Mouse (Mus musculus) intestine, embryonic 16.5 days (tissue): ENCODE measurements around the gene Fancd2. TPM values are rescaled to one million over a fixed set of nuclear protein-coding genes. Genes with fewer than 3 reads are reported as not detected.

Experiments
- ATAC-seq: fragments of 200-750 bp; cut with Nextera tagmentation; 2 replicates; pipeline ENCODE4 v1.8.0; 2017; ENCODE audit warnings: moderate TSS enrichment, moderate library complexity
- H3K27ac ChIP-seq: fragments of 300-500 bp; sonication (generic); 2 replicates; pipeline ENCODE4 v1.5.1; 2014; ENCODE audit warnings: mild to moderate bottlenecking, low read length
- H3K27me3 ChIP-seq: fragments of 300-500 bp; sonication (generic); replicated peaks from 2 replicates; pipeline ENCODE4 v1.6.1; 2014; ENCODE audit warnings: low read length, control low read depth, mixed read lengths; ENCODE audit not compliant: control insufficient read depth, insufficient read depth
- H3K36me3 ChIP-seq: fragments of 300-500 bp; sonication (generic); 2 replicates; pipeline ENCODE4 v1.6.1; 2014; ENCODE audit warnings: low read length, control low read depth; ENCODE audit not compliant: control insufficient read depth, insufficient read depth
- H3K4me1 ChIP-seq: fragments of 300-500 bp; sonication (generic); 2 replicates; pipeline ENCODE4 v1.6.1; 2014; ENCODE audit warnings: low read length, control low read depth, mixed read lengths; ENCODE audit not compliant: control insufficient read depth, insufficient read depth
- H3K4me2 ChIP-seq: fragments of 300-500 bp; sonication (generic); 2 replicates; pipeline ENCODE4 v1.6.1; 2014; ENCODE audit warnings: low read depth, low read length, control low read depth
- H3K4me3 ChIP-seq: fragments of 300-500 bp; sonication (generic); 2 replicates; pipeline ENCODE4 v1.5.1; 2014; ENCODE audit warnings: mild to moderate bottlenecking, low read length
- H3K9ac ChIP-seq: fragments of 300-500 bp; sonication (generic); 2 replicates; pipeline ENCODE4 v1.6.1; 2014; ENCODE audit warnings: low read depth, low read length
- H3K9me3 ChIP-seq: fragments of 300-500 bp; sonication (generic); 2 replicates; pipeline ENCODE4 v1.6.1; 2016; ENCODE audit warnings: low read length, control low read depth; ENCODE audit not compliant: control insufficient read depth
- WGBS: fragments of 180-500 bp; shearing (Covaris S2); extraction: QIAGEN DNeasy Blood & Tissue Kit; methylation state at CpG from one replicate; pipeline ENCODE4 v1.1.7; 2014; 5-methylcytosine and 5-hydroxymethylcytosine counted together
- polyA plus RNA-seq: library from polyadenylated mRNA; unstranded; fragments of >200 nt; fragmentation: Nextera tagmentation; extraction: Ambion mirVana; gene quantifications from 2 replicates; pipeline ENCODE4 v1.2.1, GENCODE M21; 2015

Gene Fancd2
- polyA plus RNA-seq, 1 experiment from 2014 or later, result 7.0 TPM

DNA sequence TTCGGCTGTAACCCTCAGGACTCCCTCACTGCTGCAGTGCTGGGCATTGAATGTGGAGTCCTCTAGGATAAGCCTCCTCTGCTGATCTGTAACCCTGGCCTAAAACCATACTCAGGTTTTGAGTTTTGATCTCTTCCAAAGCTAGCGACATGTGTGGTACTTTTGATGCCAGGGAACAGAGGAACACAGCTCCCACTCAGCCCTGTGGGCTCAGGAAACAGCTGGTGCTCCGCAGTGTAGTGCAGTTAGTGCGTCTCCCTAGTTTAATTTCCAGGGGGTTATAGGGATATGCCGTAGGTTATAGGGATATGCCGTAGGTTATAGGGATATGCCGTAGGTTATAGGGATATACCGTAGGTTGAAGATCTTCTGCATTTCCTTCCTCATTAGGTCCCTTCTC, 83.5 kb downstream of the Fancd2 start:
- Histone ChIP-seq H3K9ac (no peak overlapping the region), H3K4me3 (no peak overlapping the region), H3K4me2 (no peak overlapping the region), H3K27me3 (no peaks in the 10 kb centered on the region), H3K4me1 (no peaks in the 10 kb centered on the region), H3K36me3 (peaks cover 21% of the 10 kb centered on the region), H3K9me3 (0 out of 2 replicates have a peak, but pooled peaks cover 3% of the 10 kb centered on the region), H3K27ac (no peak overlapping the region)
- ATAC-seq, result no peak
- WGBS, result 98% methylated on average over 8 of the region's 8 CpGs

DNA sequence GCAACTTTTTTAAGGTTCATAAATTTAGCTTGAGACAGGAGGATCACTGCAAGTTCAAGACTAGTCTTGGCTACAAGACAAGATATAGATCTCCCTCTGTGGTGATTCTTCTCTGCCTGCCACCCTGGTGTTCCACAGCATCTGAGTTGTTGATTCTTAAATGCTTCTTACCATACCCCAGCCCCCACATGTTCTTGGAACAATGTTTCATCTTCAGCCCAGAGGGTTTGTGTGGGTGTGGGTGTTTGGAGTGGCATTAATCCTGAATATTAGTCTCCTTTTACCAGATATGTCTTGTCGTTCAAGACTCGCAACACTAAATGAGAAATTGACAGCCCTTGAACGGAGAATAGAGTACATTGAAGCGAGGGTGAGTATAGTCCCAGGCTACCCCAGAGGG, 84.0 kb downstream of the Fancd2 start:
- Histone ChIP-seq H3K4me3 (no peak overlapping the region), H3K4me1 (0 out of 2 replicates have a peak, but pooled peaks cover under 1% of the 10 kb centered on the region), H3K27me3 (no peaks in the 10 kb centered on the region), H3K9me3 (0 out of 2 replicates have a peak, but pooled peaks cover 3% of the 10 kb centered on the region), H3K4me2 (no peak overlapping the region), H3K9ac (no peak overlapping the region), H3K27ac (no peak overlapping the region), H3K36me3 (peaks cover 21% of the 10 kb centered on the region)
- WGBS, result 96% methylated on average over 4 of the region's 4 CpGs
- ATAC-seq, result no peak

DNA sequence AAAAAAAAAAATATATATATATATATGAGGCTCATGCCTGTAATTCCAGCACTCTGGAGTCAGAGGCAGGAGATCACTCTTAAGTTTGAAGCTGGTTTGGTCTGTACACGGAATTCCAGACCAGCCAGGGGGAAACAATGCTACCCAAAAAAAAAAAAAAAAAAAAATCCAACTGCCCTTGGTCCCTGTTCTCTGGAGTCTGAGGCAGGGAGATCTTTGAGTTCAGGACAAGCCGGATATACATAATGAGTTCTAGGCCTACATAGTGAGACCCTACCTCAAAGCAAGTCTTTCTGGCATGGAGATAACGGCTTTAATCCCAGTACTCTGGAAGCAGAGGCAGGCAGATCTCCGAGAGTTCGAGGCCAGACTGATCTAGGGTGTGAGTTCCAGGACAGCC, 91.9 kb downstream of the Fancd2 start:
- Histone ChIP-seq H3K4me1 (peaks cover 11% of the 10 kb centered on the region), H3K36me3 (no peaks in the 10 kb centered on the region), H3K4me2 (peak overlapping the region; percentile 58), H3K9ac (peak overlapping the region; percentile 79; the same call in 1 of the 2 replicates), H3K27ac (0 out of 2 replicates have a peak overlapping the region, but pooled peaks have one; percentile 56), H3K27me3 (no peaks in the 10 kb centered on the region), H3K9me3 (no peaks in the 10 kb centered on the region), H3K4me3 (peak overlapping the region; percentile 73)
- ATAC-seq, result peak; percentile 14
- WGBS, result 68% methylated on average over 5 of the region's 5 CpGs

DNA sequence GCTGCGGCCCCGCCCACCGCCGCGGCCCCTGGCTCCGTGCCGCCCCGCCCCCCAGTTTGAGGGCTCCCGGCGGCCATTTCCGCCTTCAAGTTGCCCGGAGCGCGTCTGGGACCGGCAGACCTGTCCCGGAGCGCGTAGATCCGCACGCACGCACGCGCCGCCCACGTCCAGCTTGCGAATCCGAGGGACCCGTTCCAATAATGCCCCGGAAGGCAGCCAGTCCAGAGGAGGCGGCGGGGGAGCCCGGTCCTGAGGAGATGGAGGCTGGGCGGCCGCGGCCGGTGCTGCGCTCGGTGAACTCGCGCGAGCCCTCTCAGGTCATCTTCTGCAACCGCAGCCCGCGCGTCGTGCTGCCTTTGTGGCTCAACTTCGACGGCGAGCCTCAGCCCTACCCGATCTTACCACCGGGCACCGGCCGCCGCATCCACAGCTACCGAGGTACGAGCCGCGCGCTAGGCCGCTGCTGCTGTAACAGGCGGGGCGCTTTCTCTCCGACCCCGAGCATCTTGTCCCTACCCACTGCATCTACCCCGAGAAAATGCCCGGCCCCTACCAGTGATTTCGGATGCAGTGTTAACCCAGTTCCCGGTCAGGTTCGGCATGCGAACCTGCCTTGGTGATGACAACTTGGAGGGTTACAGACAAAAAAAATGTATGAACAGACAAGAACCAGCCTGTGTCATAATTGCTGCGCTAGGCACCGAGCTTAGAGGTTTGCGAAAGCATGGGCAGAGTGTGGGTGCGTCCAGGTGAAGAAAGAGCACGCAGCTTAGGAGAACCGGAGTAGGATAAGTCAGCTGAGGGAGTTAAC, 92.7 kb downstream of the Fancd2 start, which contains the start of gene Vhl:
Vhl (plus strand) TSS at position 19 of the 811 bp plus-strand sequence.
- H3K4me2 ChIP-seq, result peak within 1 kb of the TSS; percentile 58
- H3K4me3 ChIP-seq, result peak within 1 kb of the TSS; percentile 73
- H3K9me3 ChIP-seq, result no peaks in the 10 kb centered on the region
- H3K27me3 ChIP-seq, result no peaks in the 10 kb centered on the region
- H3K27ac ChIP-seq, result peak within 1 kb of the TSS; percentile 88
- ATAC-seq, result peak; percentile 92
- peak within 1 kb of the TSS; percentile 79 for H3K9ac ChIP-seq
- peaks cover 11% of the 10 kb centered on the region for H3K4me1 ChIP-seq
- H3K36me3 ChIP-seq, result peaks cover 2% of the 10 kb centered on the region; the same call in 1 of the 2 replicates
- under 1% methylated on average over 75 of the region's 76 CpGs for WGBS

DNA sequence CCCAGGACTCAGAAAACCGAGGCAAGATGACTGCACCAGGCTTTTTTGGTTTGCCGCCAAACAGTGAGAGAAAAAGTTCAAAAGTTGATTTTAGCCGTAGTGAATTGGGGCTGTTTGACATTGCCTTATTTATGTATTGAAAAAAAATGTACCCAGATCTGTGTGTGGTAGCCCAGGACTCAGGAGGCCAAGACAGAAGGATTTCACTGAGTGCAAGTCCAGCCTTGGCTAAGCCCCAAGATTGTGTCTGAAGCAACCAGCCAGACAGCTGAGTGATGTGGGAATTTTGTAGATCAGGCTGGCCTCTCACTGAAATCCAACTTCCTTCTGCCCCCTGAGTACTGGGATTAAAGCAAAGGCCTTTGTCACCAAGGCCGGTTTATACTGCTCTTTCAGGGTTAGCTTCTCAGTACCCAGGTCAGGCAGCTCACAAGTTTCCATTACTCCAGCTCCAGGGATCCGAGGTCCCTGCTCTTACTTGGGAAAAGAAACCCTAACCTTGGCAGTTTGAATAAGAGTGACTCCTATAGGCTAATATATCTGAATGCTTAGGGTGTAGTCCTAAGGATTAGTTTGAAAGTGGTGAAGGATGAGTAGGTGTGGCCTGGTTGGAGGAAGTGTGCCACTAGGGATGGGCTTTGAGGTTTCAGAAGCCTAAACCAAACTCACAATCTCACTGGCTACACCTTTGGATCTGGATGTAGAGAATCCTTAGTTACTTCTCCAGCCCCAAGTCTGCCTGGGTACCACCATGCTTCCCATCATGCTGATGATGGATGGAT, 93.7 kb downstream of the Fancd2 start:
- Histone ChIP-seq H3K4me2 (peak overlapping the region; percentile 58), H3K4me3 (peak overlapping the region; percentile 73), H3K36me3 (peaks cover 5% of the 10 kb centered on the region), H3K27me3 (no peaks in the 10 kb centered on the region), H3K9me3 (no peaks in the 10 kb centered on the region), H3K27ac (no peak overlapping the region), H3K9ac (peak overlapping the region; percentile 79), H3K4me1 (peaks cover 11% of the 10 kb centered on the region)
- no peak for ATAC-seq
- WGBS, result 39% methylated on average over 5 of the region's 5 CpGs

DNA sequence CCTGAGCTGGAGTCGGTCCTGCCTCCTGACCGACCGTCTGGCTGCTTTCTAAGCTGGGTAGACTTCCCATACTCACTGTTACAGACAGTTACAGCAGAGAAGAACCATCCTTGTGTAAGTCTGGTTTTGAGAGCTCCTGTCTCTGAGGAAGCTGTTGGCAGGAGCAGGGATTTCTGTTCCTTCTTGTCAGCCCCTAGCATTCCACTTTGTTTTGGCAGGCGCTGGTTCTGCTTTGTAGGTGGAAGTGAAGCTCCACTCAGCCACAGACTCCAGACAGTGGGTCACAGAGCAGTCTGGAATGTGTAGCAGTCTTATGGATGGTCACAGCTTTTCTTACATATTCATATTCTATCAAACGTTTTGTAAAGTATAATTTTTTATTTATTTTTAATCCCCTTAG, 98.8 kb downstream of the Fancd2 start:
- Histone ChIP-seq H3K27me3 (no peaks in the 10 kb centered on the region), H3K36me3 (peaks cover 10% of the 10 kb centered on the region), H3K9me3 (no peaks in the 10 kb centered on the region), H3K4me2 (no peak overlapping the region), H3K27ac (no peak overlapping the region), H3K4me3 (no peak overlapping the region), H3K9ac (no peak overlapping the region), H3K4me1 (peaks cover 1% of the 10 kb centered on the region)
- WGBS, result 83% methylated on average over 5 of the region's 5 CpGs
- ATAC-seq, result no peak

DNA sequence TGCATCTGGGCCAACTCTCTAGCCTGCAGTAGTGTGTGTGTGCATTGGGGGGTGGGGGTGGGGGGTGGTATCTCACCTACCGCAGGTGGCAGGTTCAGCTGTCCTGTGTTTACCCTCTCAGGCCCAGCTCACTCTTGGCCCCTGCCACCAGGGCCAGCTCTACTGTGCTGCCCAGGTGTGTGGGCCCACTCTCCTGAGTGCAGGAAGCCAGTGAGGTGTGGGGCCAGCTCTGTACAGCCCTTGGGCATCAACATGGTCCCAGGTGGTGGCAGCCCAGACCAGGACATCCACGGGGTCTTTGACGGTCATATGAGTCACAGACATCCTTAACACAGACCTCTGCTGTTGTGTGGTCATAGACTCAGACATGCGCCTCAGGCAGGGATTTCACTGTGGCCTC, 101.4 kb downstream of the Fancd2 start:
- WGBS, result 91% methylated on average over 4 of the region's 4 CpGs
- ATAC-seq, result no peak
- H3K27ac ChIP-seq, result no peak overlapping the region

DNA sequence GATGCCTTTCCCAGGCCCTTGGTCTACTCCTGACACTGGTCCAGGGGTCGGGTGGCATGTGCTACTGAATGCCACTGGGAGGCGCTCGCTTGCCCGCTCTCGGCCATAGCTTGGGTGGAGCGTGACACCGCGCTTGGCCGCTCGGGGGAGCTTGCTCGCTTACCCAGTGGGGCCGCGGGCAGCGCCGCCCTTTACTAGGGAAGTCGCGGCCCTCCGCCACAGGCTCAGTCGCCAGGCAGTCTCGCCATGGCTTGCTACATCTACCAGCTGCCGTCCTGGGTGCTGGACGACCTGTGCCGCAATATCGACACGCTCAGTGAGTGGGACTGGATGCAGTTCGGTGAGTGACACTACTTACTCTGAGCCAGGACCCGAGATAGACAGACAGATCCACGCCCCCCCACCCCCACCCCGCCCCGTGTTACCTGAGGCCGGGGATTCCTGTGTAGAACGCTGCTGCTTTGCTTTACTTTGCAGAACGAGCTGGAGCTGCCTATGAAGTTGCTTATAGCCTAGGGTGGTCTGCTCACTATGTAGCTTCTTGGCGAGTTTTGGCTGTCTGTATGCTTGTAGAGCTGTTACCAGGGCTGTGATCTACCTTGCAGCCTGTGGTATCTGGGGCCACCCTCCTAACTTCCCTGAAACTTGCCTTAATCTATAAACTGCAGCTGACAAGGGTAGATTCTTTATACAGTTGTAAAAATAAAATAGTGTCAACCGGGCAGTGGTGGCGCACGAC, 107.0 kb downstream of the Fancd2 start, which contains the start of gene Irak2:
Irak2 (plus strand) TSS at position 166 of the 739 bp plus-strand sequence.
- peak within 1 kb of the TSS; percentile 76 for H3K9ac ChIP-seq
- H3K27me3 ChIP-seq, result no peaks in the 10 kb centered on the region
- peak within 1 kb of the TSS; percentile 63 for H3K4me3 ChIP-seq
- ATAC-seq, result peak; percentile 93
- peak within 1 kb of the TSS; percentile 70 for H3K27ac ChIP-seq
- H3K4me2 ChIP-seq, result peak within 1 kb of the TSS; percentile 67
- no peaks in the 10 kb centered on the region for H3K9me3 ChIP-seq
- no peaks in the 10 kb centered on the region for H3K36me3 ChIP-seq
- WGBS, result 6% methylated on average over 37 of the region's 37 CpGs
- H3K4me1 ChIP-seq, result no peaks in the 10 kb centered on the region

More for the DNA sequence above, 101.4 kb downstream of the Fancd2 start:
- Histone ChIP-seq H3K27me3 (no peaks in the 10 kb centered on the region), H3K9me3 (no peaks in the 10 kb centered on the region), H3K4me3 (no peak overlapping the region), H3K4me1 (no peaks in the 10 kb centered on the region), H3K9ac (no peak overlapping the region), H3K36me3 (peaks cover 10% of the 10 kb centered on the region), H3K4me2 (no peak overlapping the region)
